Mouse (Mus musculus) midbrain, embryonic 15.5 days (tissue): ENCODE measurements around the gene Cop1. TPM values are rescaled to one million over a fixed set of nuclear protein-coding genes. Genes with fewer than 3 reads are reported as not detected.

Experiments used
- ATAC-seq: fragments of 200-750 bp; cut with Nextera tagmentation; replicated peaks from 2 replicates; pipeline ENCODE4 v1.8.0; 2017; ENCODE audit warnings: moderate TSS enrichment
- H3K27ac ChIP-seq: fragments of 300-500 bp; sonication (generic); 2 replicates; pipeline ENCODE4 v1.5.1; 2015; ENCODE audit warnings: mild to moderate bottlenecking, inconsistent platforms
- H3K27me3 ChIP-seq: fragments of 300-500 bp; sonication (generic); replicated peaks from 2 replicates; pipeline ENCODE4 v1.6.1; 2015; ENCODE audit warnings: inconsistent platforms
- H3K36me3 ChIP-seq: fragments of 300-500 bp; sonication (generic); replicated peaks from 2 replicates; pipeline ENCODE4 v1.6.1; 2015; ENCODE audit warnings: inconsistent platforms
- H3K4me1 ChIP-seq: fragments of 300-500 bp; sonication (generic); 2 replicates; pipeline ENCODE4 v1.6.1; 2015; ENCODE audit warnings: inconsistent platforms
- H3K4me2 ChIP-seq: fragments of 300-500 bp; sonication (generic); 2 replicates; pipeline ENCODE4 v1.6.1; 2015; ENCODE audit warnings: inconsistent platforms, mild to moderate bottlenecking, moderate library complexity
- H3K4me3 ChIP-seq: fragments of 300-500 bp; sonication (generic); 2 replicates; pipeline ENCODE4 v1.5.1; 2015; ENCODE audit warnings: mild to moderate bottlenecking, inconsistent platforms
- H3K9ac ChIP-seq: fragments of 300-500 bp; sonication (generic); 2 replicates; pipeline ENCODE4 v1.6.1; 2015; ENCODE audit warnings: mild to moderate bottlenecking, inconsistent platforms
- H3K9me3 ChIP-seq: fragments of 300-500 bp; sonication (generic); 2 replicates; pipeline ENCODE4 v1.6.1; 2016; ENCODE audit warnings: inconsistent platforms
- WGBS: fragments of 180-500 bp; shearing (Covaris S2); methylation state at CpG from one replicate; pipeline ENCODE4 v1.1.7; 2015; ENCODE audit warnings: mixed read lengths; 5-methylcytosine and 5-hydroxymethylcytosine counted together
- polyA plus RNA-seq: library from polyadenylated mRNA; unstranded; fragments of >200 nt; fragmentation: Nextera tagmentation; extraction: Ambion mirVana; gene quantifications from 2 replicates; pipeline ENCODE4 v1.2.1, GENCODE M21; 2015

Cop1 gene
- polyA plus RNA-seq, 1 experiment from 2014 or later: 91.5 TPM

DNA sequence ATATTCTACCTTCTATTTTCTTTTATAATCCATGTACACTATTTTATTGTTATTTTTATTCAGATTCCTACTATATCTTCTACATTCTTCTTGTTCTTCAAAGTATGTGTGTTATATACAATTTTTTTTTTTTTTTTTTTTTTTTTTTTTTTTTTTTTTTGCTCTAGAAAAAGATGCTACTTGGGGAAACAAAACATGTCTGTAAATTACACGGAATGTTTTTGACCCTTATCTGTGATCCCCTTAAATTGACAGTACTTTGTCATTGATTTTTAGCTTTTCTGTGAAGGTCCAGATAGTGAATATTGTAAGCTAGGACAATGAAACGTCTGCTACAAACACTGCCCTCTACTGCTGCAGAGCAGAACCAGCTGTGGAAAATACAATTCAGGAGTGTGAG lies 81.5 kb downstream of the Cop1 start:
- Histone ChIP-seq H3K27me3 (no peaks in the 10 kb centered on the region), H3K27ac (no peak overlapping the region), H3K9ac (no peak overlapping the region), H3K4me1 (no peaks in the 10 kb centered on the region), H3K4me3 (no peak overlapping the region), H3K4me2 (no peak overlapping the region), H3K36me3 (no peaks in the 10 kb centered on the region), H3K9me3 (no peaks in the 10 kb centered on the region)
- 75% methylated on average over 2 of the region's 2 CpGs for WGBS
- no peak for ATAC-seq

GRCm38 (mm10) chr1:159322586-159322985 lies 90.5 kb downstream of the Cop1 start:
- 83% methylated on average over 1 of the region's 1 CpGs for WGBS
- no peaks in the 10 kb centered on the region for H3K9me3 ChIP-seq
- no peak overlapping the region for H3K4me2 ChIP-seq
- no peaks in the 10 kb centered on the region for H3K4me1 ChIP-seq
- ATAC-seq: no peak
- H3K27ac ChIP-seq: no peak overlapping the region
- no peak overlapping the region for H3K9ac ChIP-seq
- no peak overlapping the region for H3K4me3 ChIP-seq
- H3K36me3 ChIP-seq: no peaks in the 10 kb centered on the region; the same call in 1 of the 2 replicates
- H3K27me3 ChIP-seq: no peaks in the 10 kb centered on the region

GRCm38 (mm10) chr1:159331008-159331407 lies 98.9 kb downstream of the Cop1 start:
- no peak overlapping the region for H3K4me3 ChIP-seq
- no peak for ATAC-seq
- H3K4me2 ChIP-seq: no peak overlapping the region
- H3K27ac ChIP-seq: no peak overlapping the region
- WGBS: 73% methylated on average over 4 of the region's 4 CpGs
- H3K9ac ChIP-seq: no peak overlapping the region
- no peaks in the 10 kb centered on the region for H3K9me3 ChIP-seq
- no peaks in the 10 kb centered on the region for H3K4me1 ChIP-seq
- H3K27me3 ChIP-seq: no peaks in the 10 kb centered on the region
- H3K36me3 ChIP-seq: peaks cover 6% of the 10 kb centered on the region; the same call in 1 of the 2 replicates

DNA sequence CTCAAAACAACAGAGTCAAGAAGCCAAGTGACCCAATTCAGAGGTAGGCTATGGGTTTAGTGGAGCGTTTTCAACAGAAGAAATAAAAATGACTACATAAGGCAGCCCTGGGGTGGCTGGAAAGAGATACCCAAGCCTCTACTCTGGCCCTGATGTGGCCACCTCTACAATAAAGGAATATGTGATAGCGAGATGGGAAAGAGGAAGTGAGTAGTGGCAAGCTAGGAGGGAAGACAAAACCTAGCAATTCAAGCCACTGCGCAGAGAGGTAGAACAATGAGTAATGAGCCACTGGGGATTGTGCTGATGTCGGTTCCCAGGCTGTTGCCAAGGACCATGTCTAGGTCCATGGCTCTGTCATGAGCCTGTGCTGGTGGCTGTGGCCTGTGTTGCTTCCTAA lies 102.0 kb downstream of the Cop1 start:
- 89% methylated on average over 4 of the region's 4 CpGs for WGBS
- no peak overlapping the region for H3K9ac ChIP-seq

GRCm38 (mm10) chr1:159342355-159342754 lies 110.2 kb downstream of the Cop1 start:
- H3K27ac ChIP-seq: no peak overlapping the region
- no peak overlapping the region for H3K4me3 ChIP-seq
- H3K4me2 ChIP-seq: no peak overlapping the region
- H3K27me3 ChIP-seq: no peaks in the 10 kb centered on the region
- no peaks in the 10 kb centered on the region for H3K9me3 ChIP-seq
- H3K9ac ChIP-seq: no peak overlapping the region
- H3K4me1 ChIP-seq: no peaks in the 10 kb centered on the region
- H3K36me3 ChIP-seq: peaks cover 11% of the 10 kb centered on the region; the same call in 1 of the 2 replicates
- 76% methylated on average over 2 of the region's 2 CpGs for WGBS
- ATAC-seq: no peak

More for the DNA sequence above, 102.0 kb downstream of the Cop1 start:
- H3K9me3 ChIP-seq: no peaks in the 10 kb centered on the region
- peaks cover 6% of the 10 kb centered on the region; the same call in 1 of the 2 replicates for H3K36me3 ChIP-seq
- H3K27ac ChIP-seq: no peak overlapping the region
- H3K4me1 ChIP-seq: no peaks in the 10 kb centered on the region
- no peak for ATAC-seq
- H3K27me3 ChIP-seq: no peaks in the 10 kb centered on the region
- H3K4me2 ChIP-seq: no peak overlapping the region
- no peak overlapping the region for H3K4me3 ChIP-seq

DNA sequence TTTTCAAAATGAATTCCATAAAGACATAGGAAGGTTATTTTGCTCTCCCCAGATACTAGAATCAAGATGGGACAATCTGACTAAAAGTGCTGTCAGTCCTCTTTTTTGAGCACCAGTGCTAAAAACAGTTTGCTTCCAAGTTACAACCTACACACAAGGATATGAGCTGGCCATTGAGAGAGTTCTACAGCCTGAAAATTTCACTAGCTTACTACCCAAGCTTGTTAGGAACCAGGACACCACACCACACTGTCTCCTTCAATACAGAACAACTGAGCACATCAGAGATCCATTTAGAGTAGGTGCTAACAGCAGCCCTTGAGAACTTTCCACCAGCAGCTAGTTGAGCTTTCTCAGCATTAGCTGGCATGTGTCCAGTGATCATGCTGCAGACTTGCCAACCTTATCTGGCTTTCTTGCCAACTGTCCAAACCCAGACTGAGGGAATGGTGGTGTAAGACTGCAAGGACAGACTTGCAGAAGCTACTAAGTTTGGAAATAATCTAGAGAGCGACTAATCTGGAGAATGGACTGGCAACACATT lies 123.0 kb downstream of the Cop1 start:
- no peaks in the 10 kb centered on the region for H3K27me3 ChIP-seq
- no peaks in the 10 kb centered on the region for H3K4me1 ChIP-seq
- 100% methylated on average over 1 of the region's 1 CpGs for WGBS
- no peak for ATAC-seq
- no peaks in the 10 kb centered on the region for H3K9me3 ChIP-seq
- H3K36me3 ChIP-seq: 0 out of 2 replicates have a peak, but pooled peaks cover 4% of the 10 kb centered on the region
- no peak overlapping the region for H3K27ac ChIP-seq
- H3K4me2 ChIP-seq: no peak overlapping the region
- no peak overlapping the region for H3K4me3 ChIP-seq
- no peak overlapping the region for H3K9ac ChIP-seq

GRCm38 (mm10) chr1:159358713-159359112 lies 126.6 kb downstream of the Cop1 start:
- H3K4me3 ChIP-seq: no peak overlapping the region
- H3K27me3 ChIP-seq: no peaks in the 10 kb centered on the region
- 74% methylated on average over 5 of the region's 5 CpGs for WGBS
- H3K9ac ChIP-seq: no peak overlapping the region
- H3K27ac ChIP-seq: no peak overlapping the region
- H3K9me3 ChIP-seq: no peaks in the 10 kb centered on the region
- ATAC-seq: peak; percentile 66
- no peaks in the 10 kb centered on the region for H3K4me1 ChIP-seq
- no peak overlapping the region for H3K4me2 ChIP-seq
- 0 out of 2 replicates have a peak, but pooled peaks cover 4% of the 10 kb centered on the region for H3K36me3 ChIP-seq

GRCm38 (mm10) chr1:159371881-159372390 lies 139.8 kb downstream of the Cop1 start:
- no peak overlapping the region for H3K4me3 ChIP-seq
- H3K4me1 ChIP-seq: 0 out of 2 replicates have a peak, but pooled peaks cover 4% of the 10 kb centered on the region
- H3K4me2 ChIP-seq: no peak overlapping the region
- no peaks in the 10 kb centered on the region for H3K9me3 ChIP-seq
- no peak for ATAC-seq
- no peak overlapping the region for H3K9ac ChIP-seq
- H3K27me3 ChIP-seq: no peaks in the 10 kb centered on the region
- no peak overlapping the region for H3K27ac ChIP-seq
- H3K36me3 ChIP-seq: no peaks in the 10 kb centered on the region
- WGBS: 88% methylated on average over 4 of the region's 4 CpGs

GRCm38 (mm10) chr1:159382218-159382617 lies 150.1 kb downstream of the Cop1 start:
- 76% methylated on average over 1 of the region's 1 CpGs for WGBS
- no peaks in the 10 kb centered on the region for H3K4me1 ChIP-seq
- H3K4me3 ChIP-seq: no peak overlapping the region
- H3K27me3 ChIP-seq: no peaks in the 10 kb centered on the region
- H3K4me2 ChIP-seq: no peak overlapping the region
- no peaks in the 10 kb centered on the region for H3K36me3 ChIP-seq
- H3K9me3 ChIP-seq: no peaks in the 10 kb centered on the region
- no peak overlapping the region for H3K27ac ChIP-seq
- no peak overlapping the region for H3K9ac ChIP-seq
- no peak for ATAC-seq

- no peak for ATAC-seq
- H3K9ac ChIP-seq: no peak overlapping the region
- no peak overlapping the region for H3K4me3 ChIP-seq
- no peak overlapping the region for H3K4me2 ChIP-seq
- WGBS: 86% methylated on average over 2 of the region's 2 CpGs
- no peaks in the 10 kb centered on the region for H3K9me3 ChIP-seq
- no peaks in the 10 kb centered on the region for H3K4me1 ChIP-seq
- no peak overlapping the region for H3K27ac ChIP-seq
- no peaks in the 10 kb centered on the region for H3K27me3 ChIP-seq
- H3K36me3 ChIP-seq: no peaks in the 10 kb centered on the region
Observed at GRCm38 (mm10) chr1:159382916-159383315, 150.8 kb downstream of the Cop1 start.

- WGBS: 57% methylated on average over 5 of the region's 5 CpGs
- no peaks in the 10 kb centered on the region for H3K36me3 ChIP-seq
- no peaks in the 10 kb centered on the region for H3K27me3 ChIP-seq
- no peak overlapping the region for H3K4me2 ChIP-seq
- H3K4me1 ChIP-seq: no peaks in the 10 kb centered on the region
- no peak for ATAC-seq
- H3K27ac ChIP-seq: no peak overlapping the region
- H3K4me3 ChIP-seq: no peak overlapping the region
- H3K9me3 ChIP-seq: no peaks in the 10 kb centered on the region
- H3K9ac ChIP-seq: no peak overlapping the region
Observed at GRCm38 (mm10) chr1:159386458-159386857, 154.3 kb downstream of the Cop1 start.

DNA sequence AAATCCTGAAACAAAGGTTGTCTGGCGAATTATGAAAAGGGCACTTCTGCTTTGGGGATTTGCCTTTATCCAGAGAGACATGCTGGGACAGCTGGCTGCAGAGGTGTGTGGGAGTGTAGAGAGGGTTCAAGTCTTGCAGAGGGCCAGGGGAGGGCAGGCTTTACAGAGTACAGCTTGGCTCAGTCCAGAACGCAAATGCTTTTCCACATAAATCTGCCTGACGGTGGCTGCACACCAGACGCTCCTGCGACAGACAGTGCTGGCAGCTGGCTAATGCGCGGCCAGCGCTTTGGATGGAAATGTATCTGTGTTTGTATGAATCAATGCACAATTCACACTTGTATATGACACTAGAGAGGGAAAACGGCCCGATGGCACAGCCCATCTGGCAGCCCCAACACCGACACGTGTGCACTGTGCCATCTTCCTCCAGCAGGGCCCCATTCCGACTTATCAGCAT lies 156.5 kb downstream of the Cop1 start:
- Histone ChIP-seq H3K9me3 (no peaks in the 10 kb centered on the region), H3K4me2 (no peak overlapping the region), H3K4me1 (no peaks in the 10 kb centered on the region), H3K27me3 (no peaks in the 10 kb centered on the region), H3K4me3 (no peak overlapping the region), H3K27ac (no peak overlapping the region), H3K36me3 (no peaks in the 10 kb centered on the region), H3K9ac (no peak overlapping the region)
- 60% methylated on average over 13 of the region's 13 CpGs for WGBS
- ATAC-seq: peak; percentile 54; the same call in 1 of the 2 replicates

GRCm38 (mm10) chr1:159390049-159390448 lies 157.9 kb downstream of the Cop1 start:
- Histone ChIP-seq H3K27ac (no peak overlapping the region), H3K4me1 (no peaks in the 10 kb centered on the region), H3K4me2 (no peak overlapping the region), H3K36me3 (no peaks in the 10 kb centered on the region), H3K4me3 (no peak overlapping the region), H3K9ac (no peak overlapping the region), H3K27me3 (no peaks in the 10 kb centered on the region), H3K9me3 (no peaks in the 10 kb centered on the region)
- 20% methylated on average over 14 of the region's 14 CpGs for WGBS
- 0 out of 2 replicates have a peak, but pooled peaks have one; percentile 32 for ATAC-seq
